ENCODE assay signal across 12 mouse cellular contexts in the genomic region with DNA sequence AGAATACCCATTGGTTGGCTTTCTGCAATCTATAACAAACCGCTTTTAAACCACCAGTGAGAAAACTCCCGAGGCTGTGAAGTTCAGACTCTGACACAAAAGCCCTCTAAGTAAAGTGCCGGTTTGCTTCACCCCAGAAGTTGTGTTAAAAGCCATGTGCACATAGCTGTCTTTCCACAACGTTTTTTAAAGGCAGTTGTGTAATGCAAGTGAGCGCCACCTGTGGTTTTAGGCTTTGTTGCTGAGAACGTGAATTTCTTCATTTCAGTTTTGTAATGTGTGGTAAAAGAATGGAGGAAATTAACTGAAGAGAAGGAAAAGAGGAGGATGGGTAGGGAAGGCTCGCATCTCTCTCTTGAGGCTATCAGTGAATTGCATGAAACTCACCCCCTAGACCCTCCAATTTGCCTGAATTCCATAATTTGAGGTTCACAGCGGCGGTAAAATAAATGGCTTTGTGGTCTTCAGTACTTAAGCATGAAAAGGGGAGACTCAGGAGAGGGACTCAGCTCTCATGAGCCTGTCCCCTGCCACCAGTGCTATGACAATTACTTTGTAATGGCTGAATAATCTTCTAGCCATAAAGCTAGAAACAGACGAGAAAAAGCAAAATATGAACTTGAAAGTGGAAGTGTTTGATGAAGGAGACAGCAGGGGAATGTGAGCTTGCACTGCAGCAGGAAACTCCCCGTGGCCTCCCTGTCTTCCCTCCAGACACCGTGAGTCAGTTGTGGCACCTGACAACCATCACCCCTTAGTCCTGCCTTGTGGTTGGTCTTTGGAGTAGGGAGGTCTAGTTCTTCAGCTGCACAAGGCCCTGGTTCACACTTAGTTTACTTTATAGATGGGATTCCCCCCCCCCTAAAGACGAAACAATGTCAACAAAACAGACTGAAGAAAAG. TPM values are rescaled to one million over a fixed set of nuclear protein-coding genes. Genes with fewer than 3 reads are reported as not detected.
DNase-seq lines count a peak whose midpoint lies in the region; ATAC-seq and TF ChIP-seq lines count a peak whose summit lies in the region.
"Had no signal": no experiment of that assay in that cellular context is flagged by ENCODE, and none has a peak within 500 bp of the region (broad histone marks: within the 10 kb centered on the region; RNA-seq: fewer than 3 reads in every experiment).

No protein-coding gene starts in this region.

- H3K27ac ChIP-seq in spleen, adult 2 months (ENCODE audit: insufficient read depth, low read length): peak overlapping the region; percentile 76
- H3K27ac ChIP-seq in bone marrow macrophage, adult 2 months (ENCODE audit: insufficient read depth, low read depth, low read length): peak overlapping the region; percentile 45
- H3K27ac ChIP-seq: hindbrain, embryonic 14.5 days had no signal

- peak; percentile 72 for ATAC-seq in megakaryocyte, adult 5-6 weeks (ENCODE audit: poor library complexity, severe bottlenecking)
- ATAC-seq: forebrain, embryonic 14.5 days had no signal

- intact Hi-C loops in left cerebral cortex, postnatal 36 days (cut with DNase I): loop anchor here (5.0 kb wide), 2 partner anchors 43 to 103 kb away; partner anchors contain the start of genes Erp27 and Pde6h

- no peak for TF ChIP-seq POLR2A in spleen, adult 2 months (IDR thresholded peaks at IDR 0.05; ENCODE audit: low read depth, low read length)
- no peak for TF ChIP-seq POLR2A in bone marrow macrophage, adult 2 months (IDR thresholded peaks at IDR 0.05; ENCODE audit: borderline replicate concordance, low read depth, low read length)

- H3K4me3 ChIP-seq in spleen, adult 2 months (ENCODE audit: extremely low read depth, insufficient read depth, insufficient read length): peak overlapping the region; percentile 25; the same call in 1 of the 2 replicates
- H3K4me3 ChIP-seq in bone marrow macrophage, adult 2 months (ENCODE audit: insufficient read depth, low read length): 0 out of 2 replicates have a peak overlapping the region, but pooled peaks have one; percentile 16

- no peaks in the 10 kb centered on the region for H3K36me3 ChIP-seq in spleen, adult 2 months (ENCODE audit: control insufficient read depth, insufficient read depth, low read length)

- peaks cover 11% of the 10 kb centered on the region; the same call in 1 of the 2 replicates for H3K4me1 ChIP-seq in spleen, adult 2 months (ENCODE audit: control insufficient read depth, insufficient read depth, insufficient read length)
- H3K4me1 ChIP-seq in bone marrow macrophage, adult 2 months (ENCODE audit: control insufficient read depth, insufficient read depth, low read length): peaks cover 34% of the 10 kb centered on the region

- 13% methylated on average over 13 of the region's 13 CpGs for WGBS in spleen, adult 2 months

- H3K27me3 ChIP-seq in spleen, adult 2 months (ENCODE audit: control insufficient read depth, insufficient read depth, low read length): no peaks in the 10 kb centered on the region

- peak in 1 of 2 experiments; percentile 39 for DNase-seq in spleen, adult 2 months (ENCODE audit: low read depth in 1 of 2, low spot score in 2 of 2)
- no peak for DNase-seq in spleen, adult 12 weeks (ENCODE audit: low spot score)
- DNase-seq in thymus, postnatal 36 days: peak; percentile 50 to 53
- DNase-seq in left cerebral cortex, postnatal 36 days (ENCODE audit: low spot score in 2 of 2): no peak
- DNase-seq in kidney, adult 8-10 months: no peak
- DNase-seq in gastrocnemius, postnatal 25 days: no peak
- DNase-seq: right cerebral cortex, postnatal 25 days had no signal

- no peak for TF ChIP-seq CTCF in spleen, adult 2 months (IDR thresholded peaks at IDR 0.05; ENCODE audit: extremely low read depth, insufficient read depth, insufficient read length, insufficient replicate concordance)
- no peak for TF ChIP-seq CTCF in bone marrow macrophage, adult 2 months (IDR thresholded peaks at IDR 0.05; ENCODE audit: low read depth, low read length)

RNA-seq across cellular contexts. Expression of gene Arhgdib, which starts 23.2 kb away (rescaled TPM):
- 361 and 386 TPM in 2 replicates for polyA plus RNA-seq in spleen, adult 2 months (2012; rRNA removed)
- polyA plus RNA-seq in bone marrow macrophage, adult 2 months (2012; ENCODE audit: insufficient read depth, insufficient read length, missing spikeins): 1,210 and 1,280 TPM in 2 replicates
- 3,528 and 3,668 TPM in 2 replicates for total RNA-seq in megakaryocyte, adult 5-6 weeks (2015)
- total RNA-seq in megakaryocyte, adult 5-6 weeks (2017): 1,567 and 1,601 TPM in 2 replicates
- total RNA-seq in left cerebral cortex, postnatal 36 days (2021): 10 to 100 TPM in 1 of 2 experiments, 1 to 10 TPM in 1; 8.9 to 11.0 TPM
- 10 to 100 TPM in 1 of 2 experiments, 1 to 10 TPM in 1; 6.3 to 12.1 TPM for total RNA-seq in gastrocnemius, postnatal 25 days (2021)

RNA-seq across cellular contexts. Expression of gene Pde6h, which starts 41.2 kb away (rescaled TPM):
- polyA plus RNA-seq in spleen, adult 2 months (2012; rRNA removed): 0.01 TPM in 1 of 2 replicates, not detected in the other
- polyA plus RNA-seq in bone marrow macrophage, adult 2 months (2012; ENCODE audit: insufficient read depth, insufficient read length, missing spikeins): 1.1 and 2.4 TPM in 2 replicates
- total RNA-seq in megakaryocyte, adult 5-6 weeks (2015): 0.02 and 0.04 TPM in 2 replicates
- 0.11 and 0.16 TPM in 2 replicates for total RNA-seq in megakaryocyte, adult 5-6 weeks (2017)
- total RNA-seq in left cerebral cortex, postnatal 36 days (2021): 1 to 10 TPM in 1 of 2 experiments, under 1 TPM in 1; 0.68 to 2.6 TPM
- total RNA-seq in gastrocnemius, postnatal 25 days (2021): not detected
- polyA plus RNA-seq: forebrain, embryonic 14.5 days; neural tube, embryonic 11.5 days had no signal

RNA-seq across cellular contexts. Expression of gene Erp27, which starts 42.9 kb away (rescaled TPM):
- 10.5 and 16.2 TPM in 2 replicates for polyA plus RNA-seq in spleen, adult 2 months (2012; rRNA removed)
- polyA plus RNA-seq in bone marrow macrophage, adult 2 months (2012; ENCODE audit: insufficient read depth, insufficient read length, missing spikeins): not detected in 2 replicates
- total RNA-seq in megakaryocyte, adult 5-6 weeks (2015): 1.6 and 3.5 TPM in 2 replicates
- 1.6 and 4.7 TPM in 2 replicates for total RNA-seq in megakaryocyte, adult 5-6 weeks (2017)
- total RNA-seq in left cerebral cortex, postnatal 36 days (2021): not detected
- total RNA-seq in gastrocnemius, postnatal 25 days (2021): not detected
- polyA plus RNA-seq: hindbrain, embryonic 14.5 days had no signal

Comparison
In these comparisons a context has a peak if more than half of its experiments do, and no peak if none do; other contexts are left out.
1. DNase-seq: peak in thymus, postnatal 36 days (2 of 2); none in spleen, adult 12 weeks (single experiment), left cerebral cortex, postnatal 36 days (0 of 2), kidney, adult 8-10 months (0 of 2) and gastrocnemius, postnatal 25 days (single experiment).
2. RNA of gene Arhgdib, which starts 23.2 kb away (total RNA-seq): 1,567 to 3,668 TPM in megakaryocyte, adult 5-6 weeks; 6.3 to 12.1 TPM in gastrocnemius, postnatal 25 days and 8.9 to 11.0 TPM in left cerebral cortex, postnatal 36 days; every median in the first group is over 100 times any median in the second.